9 mouse cellular contexts compared by ENCODE assay signal in genomic region chr1:157518111-157518523, GRCm38 (mm10). TPM values are rescaled to one million over a fixed set of nuclear protein-coding genes. Genes with fewer than 3 reads are reported as not detected.
DNase-seq lines count a peak whose midpoint lies in the region; ATAC-seq lines count a peak whose summit lies in the region.
"Had no signal": no experiment of that assay in that cellular context is flagged by ENCODE, and none has a peak within 500 bp of the region (broad histone marks: within the 10 kb centered on the region; RNA-seq: fewer than 3 reads in every experiment).

No protein-coding gene starts in this region.

- H3K27me3 ChIP-seq in limb, embryonic 13.5 days = peaks cover 3% of the 10 kb centered on the region; the same call in 1 of the 2 replicates
- no peaks in the 10 kb centered on the region; the same call in 1 of the 2 replicates for H3K27me3 ChIP-seq in limb, embryonic 10.5 days (ENCODE audit: low read depth, poor library complexity, severe bottlenecking)
- H3K27me3 ChIP-seq: stomach, embryonic 15.5 days had no signal

- H3K27ac ChIP-seq in limb, embryonic 13.5 days = peak overlapping the region; percentile 48; the same call in 1 of the 2 replicates
- H3K27ac ChIP-seq in limb, embryonic 10.5 days = no peak overlapping the region
- H3K27ac ChIP-seq: stomach, embryonic 15.5 days had no signal

- peak; percentile 86 for ATAC-seq in limb, embryonic 13.5 days (ENCODE audit: low FRiP score, low read depth)

- DNase-seq in limb, embryonic 10.5 days (ENCODE audit: low spot score) = no peak
- DNase-seq in cerebellum, adult 11-12 months = peak; percentile 88
- DNase-seq in frontal cortex, postnatal 25 days (ENCODE audit: low spot score in 2 of 2) = peak; percentile 44 to 57
- DNase-seq in kidney, postnatal 4 days = peak; percentile 47 to 55
- peak; percentile 34 for DNase-seq in lung, postnatal 14 days
- no peak for DNase-seq in testis, postnatal 14 days (ENCODE audit: low spot score)
- no peak for DNase-seq in gastrocnemius, postnatal 10 days

- WGBS in limb, embryonic 13.5 days = 54% methylated on average over 4 of the region's 4 CpGs
- 83% methylated on average over 4 of the region's 4 CpGs for WGBS in limb, embryonic 10.5 days

- no peaks in the 10 kb centered on the region for H3K36me3 ChIP-seq in limb, embryonic 13.5 days
- no peaks in the 10 kb centered on the region for H3K36me3 ChIP-seq in limb, embryonic 10.5 days
- H3K36me3 ChIP-seq: stomach, embryonic 15.5 days had no signal

- peaks cover 13% of the 10 kb centered on the region for H3K4me1 ChIP-seq in limb, embryonic 13.5 days
- H3K4me1 ChIP-seq in limb, embryonic 10.5 days = no peaks in the 10 kb centered on the region
- H3K4me1 ChIP-seq: stomach, embryonic 15.5 days had no signal

- H3K9ac ChIP-seq in limb, embryonic 13.5 days = no peak overlapping the region
- H3K9ac ChIP-seq: stomach, embryonic 15.5 days had no signal

- H3K4me3 ChIP-seq in limb, embryonic 13.5 days = no peak overlapping the region
- no peak overlapping the region for H3K4me3 ChIP-seq in limb, embryonic 10.5 days
- H3K4me3 ChIP-seq: stomach, embryonic 15.5 days had no signal

- no peak overlapping the region for H3K4me2 ChIP-seq in limb, embryonic 13.5 days (replicated peaks)
- H3K4me2 ChIP-seq: stomach, embryonic 15.5 days had no signal

- H3K9me3 ChIP-seq in limb, embryonic 13.5 days = no peaks in the 10 kb centered on the region
- no peaks in the 10 kb centered on the region for H3K9me3 ChIP-seq in limb, embryonic 10.5 days (replicated peaks)
- H3K9me3 ChIP-seq: stomach, embryonic 15.5 days had no signal

RNA-seq across cellular contexts. Expression of gene Sec16b, which starts 11.6 kb away (rescaled TPM):
- polyA plus RNA-seq in limb, embryonic 13.5 days (2015; fragmentation: Nextera tagmentation; extraction: Ambion mirVana) = 2.9 and 3.4 TPM in 2 replicates
- polyA plus RNA-seq in limb, embryonic 10.5 days (2016; fragmentation: Nextera tagmentation; extraction: Ambion mirVana) = 0.64 and 0.79 TPM in 2 replicates
- total RNA-seq in gastrocnemius, postnatal 10 days (2021) = 1 to 10 TPM; 3.5 to 4.3 TPM

RNA-seq across cellular contexts. Expression of gene Cryzl2, which starts 59.7 kb away (rescaled TPM):
- polyA plus RNA-seq in limb, embryonic 13.5 days (2015; fragmentation: Nextera tagmentation; extraction: Ambion mirVana) = 6.4 and 6.8 TPM in 2 replicates
- 4.6 and 7.6 TPM in 2 replicates for polyA plus RNA-seq in limb, embryonic 10.5 days (2016; fragmentation: Nextera tagmentation; extraction: Ambion mirVana)
- 1 to 10 TPM; 2.8 to 3.9 TPM for total RNA-seq in gastrocnemius, postnatal 10 days (2021)

Comparison
In these comparisons a context has a peak if more than half of its experiments do, and no peak if none do; other contexts are left out.
1. DNase-seq: peak in cerebellum, adult 11-12 months (single experiment), frontal cortex, postnatal 25 days (2 of 2), kidney, postnatal 4 days (2 of 2) and lung, postnatal 14 days (single experiment); none in limb, embryonic 10.5 days (single experiment), testis, postnatal 14 days (single experiment) and gastrocnemius, postnatal 10 days (single experiment).